Mouse (Mus musculus) heart, postnatal 0 days (tissue): Measurements from ENCODE around the gene Ackr3. TPM values are rescaled to one million over a fixed set of nuclear protein-coding genes. Genes with fewer than 3 reads are reported as not detected.

Experiments used
- ATAC-seq: fragments of 200-750 bp; cut with Nextera tagmentation; 2 replicates; pipeline ENCODE4 v1.8.0; 2017; ENCODE audit warnings: low read depth, moderate number of reproducible peaks, moderate library complexity; ENCODE audit not compliant: insufficient read depth
- DNase-seq: peaks from one replicate; pipeline ENCODE4 v3.0.0-alpha.2; 2016; ENCODE audit warnings: low spot score
- H3K27ac ChIP-seq: fragments of 300-500 bp; sonication (generic); 2 replicates; pipeline ENCODE4 v1.5.1; 2014; ENCODE audit warnings: low read depth, mild to moderate bottlenecking
- H3K27me3 ChIP-seq: fragments of 300-500 bp; sonication (generic); 2 replicates; pipeline ENCODE4 v1.6.1; 2014; ENCODE audit warnings: low read length, mixed read lengths; ENCODE audit not compliant: control insufficient read depth, insufficient read depth
- H3K36me3 ChIP-seq: fragments of 300-500 bp; sonication (generic); replicated peaks from 2 replicates; pipeline ENCODE4 v1.6.1; 2014; ENCODE audit warnings: low read length, mixed read lengths; ENCODE audit not compliant: control insufficient read depth, insufficient read depth
- H3K4me1 ChIP-seq: fragments of 300-500 bp; sonication (generic); 2 replicates; pipeline ENCODE4 v1.6.1; 2014; ENCODE audit warnings: antibody characterized with exemption; ENCODE audit not compliant: control insufficient read depth, insufficient read depth
- H3K4me2 ChIP-seq: fragments of 300-500 bp; sonication (generic); 2 replicates; pipeline ENCODE4 v1.6.1; 2014; ENCODE audit warnings: low read depth, mild to moderate bottlenecking, low read length, moderate library complexity
- H3K4me3 ChIP-seq: fragments of 300-500 bp; sonication (generic); 2 replicates; pipeline ENCODE4 v1.5.1; 2014; ENCODE audit warnings: low read depth, low read length
- H3K9ac ChIP-seq: fragments of 300-500 bp; sonication (generic); replicated peaks from 2 replicates; pipeline ENCODE4 v1.6.1; 2014; ENCODE audit warnings: low read depth, low read length, mixed read lengths
- H3K9me3 ChIP-seq: fragments of 300-500 bp; sonication (generic); replicated peaks from 2 replicates; pipeline ENCODE4 v1.6.1; 2016; ENCODE audit warnings: low read length; ENCODE audit not compliant: control insufficient read depth
- CTCF ChIP-seq: IDR thresholded peaks from 2 replicates; pipeline ENCODE4 v1.5.1; 2016; ENCODE audit warnings: antibody characterized with exemption, control low read depth, low read depth
- EP300 ChIP-seq: IDR thresholded peaks from 2 replicates; pipeline ENCODE4 v1.6.1; 2016; ENCODE audit warnings: antibody characterized with exemption, low read depth
- WGBS: fragments of 180-500 bp; shearing (Covaris S2); extraction: QIAGEN DNeasy Blood & Tissue Kit; methylation state at CpG from one replicate; pipeline ENCODE4 v1.1.7; 2014; 5-methylcytosine and 5-hydroxymethylcytosine counted together
- polyA plus RNA-seq: library from polyadenylated mRNA; unstranded; fragments of >200 nt; fragmentation: Nextera tagmentation; extraction: Ambion mirVana; gene quantifications from 2 replicates; pipeline ENCODE4 v1.2.1, GENCODE M21; 2015
- total RNA-seq: library from RNA; depleted of rRNA; stranded (reverse); fragments of >200 nt; gene quantifications from 2 replicates; pipeline ENCODE4 v1.2.3, GENCODE M21; 2014; ENCODE audit warnings: low replicate concordance; rRNA removed

The Ackr3 gene
- total RNA-seq: 13.5 and 21.3 TPM in 2 replicates
- polyA plus RNA-seq: 22.5 and 25.5 TPM in 2 replicates

DNA sequence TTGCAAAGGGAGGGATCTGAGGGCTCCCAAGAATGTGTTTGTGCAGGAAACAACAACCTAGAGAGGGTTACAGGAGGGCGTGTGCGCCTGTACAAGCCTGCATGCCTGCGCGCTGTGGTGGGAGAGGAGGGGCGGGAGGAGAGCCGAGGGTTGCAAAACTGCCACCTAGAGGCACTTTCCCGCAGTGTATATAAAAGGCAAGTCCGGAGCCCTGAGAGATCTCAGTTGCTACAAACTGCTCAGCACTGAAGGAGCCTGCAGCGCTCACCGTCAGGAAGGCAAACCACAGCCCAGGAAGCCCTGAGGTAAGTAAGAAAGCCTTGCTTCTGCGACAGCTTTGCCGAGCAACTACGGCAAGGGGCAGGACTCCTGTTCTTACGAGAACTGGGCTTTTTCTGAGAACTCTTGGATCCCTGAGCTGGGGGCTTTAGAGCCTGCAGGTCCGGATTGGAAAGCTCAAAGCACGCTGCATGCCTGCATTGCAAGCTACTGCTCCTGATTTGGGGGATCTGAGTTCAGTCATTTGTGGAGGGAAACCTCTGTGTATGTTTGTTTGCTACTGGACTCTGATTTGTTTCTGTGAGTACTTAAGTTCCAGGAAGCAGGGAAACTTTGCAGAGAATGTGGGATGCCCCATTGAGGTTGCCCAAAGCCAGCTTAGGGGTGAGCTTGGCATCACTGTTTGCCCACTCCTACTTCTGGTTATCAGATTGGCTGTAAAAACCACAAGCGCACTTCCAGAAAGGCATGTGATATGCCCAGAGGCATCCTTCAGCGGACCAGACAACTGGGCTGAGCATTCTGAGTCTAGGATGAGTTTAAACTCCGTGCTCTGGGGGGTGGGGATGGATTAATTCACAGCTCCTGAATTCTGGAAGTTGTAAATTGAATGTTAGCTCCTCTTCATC lies at the start of gene Ackr3:
TSS of gene Ackr3 (plus strand) at position 198 of the 908 bp plus-strand sequence.
- Histone ChIP-seq H3K27me3 (peaks cover 20% of the 10 kb centered on the region), H3K4me2 (peak within 1 kb of the TSS; percentile 70), H3K9me3 (no peaks in the 10 kb centered on the region), H3K27ac (peak within 1 kb of the TSS; percentile 31), H3K9ac (peak within 1 kb of the TSS; percentile 54), H3K4me3 (peak within 1 kb of the TSS; percentile 53), H3K36me3 (no peaks in the 10 kb centered on the region), H3K4me1 (peaks cover 45% of the 10 kb centered on the region)
- DNase-seq (peak; percentile 87), ATAC-seq (peak; percentile 79)
- TF ChIP-seq EP300 (no peak), CTCF (peak; percentile 76)
- 4% methylated on average over 19 of the region's 19 CpGs for WGBS

DNA sequence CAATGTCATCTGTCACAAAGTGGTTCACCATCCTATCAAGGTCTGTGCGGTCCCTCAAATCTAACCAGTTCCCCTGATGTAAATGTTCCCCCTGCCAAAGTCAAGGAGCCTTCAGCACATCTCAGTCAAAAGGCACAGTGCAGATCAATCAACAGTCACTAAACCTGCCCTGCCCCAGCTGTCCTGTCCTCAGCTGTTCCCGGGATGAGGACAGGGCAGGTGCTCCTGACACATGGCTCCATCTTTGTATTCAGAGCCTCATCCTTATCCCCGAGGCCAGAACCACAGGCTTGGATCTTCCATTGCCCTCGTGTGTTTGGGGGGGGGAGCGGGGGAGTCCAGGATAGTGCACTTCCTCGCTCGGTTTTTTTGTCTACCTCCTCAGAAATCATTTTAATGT lies 47.2 kb upstream of the Ackr3 start:
- Histone ChIP-seq H3K27ac (no peak overlapping the region), H3K4me3 (no peak overlapping the region), H3K4me2 (no peak overlapping the region), H3K36me3 (no peaks in the 10 kb centered on the region), H3K27me3 (peaks cover 51% of the 10 kb centered on the region), H3K9me3 (no peaks in the 10 kb centered on the region), H3K4me1 (no peaks in the 10 kb centered on the region; the same call in 1 of the 2 replicates), H3K9ac (no peak overlapping the region)
- TF ChIP-seq CTCF: no peak
- no peak for TF ChIP-seq EP300
- DNase-seq (no peak), ATAC-seq (no peak)
- 46% methylated on average over 7 of the region's 7 CpGs for WGBS

DNA sequence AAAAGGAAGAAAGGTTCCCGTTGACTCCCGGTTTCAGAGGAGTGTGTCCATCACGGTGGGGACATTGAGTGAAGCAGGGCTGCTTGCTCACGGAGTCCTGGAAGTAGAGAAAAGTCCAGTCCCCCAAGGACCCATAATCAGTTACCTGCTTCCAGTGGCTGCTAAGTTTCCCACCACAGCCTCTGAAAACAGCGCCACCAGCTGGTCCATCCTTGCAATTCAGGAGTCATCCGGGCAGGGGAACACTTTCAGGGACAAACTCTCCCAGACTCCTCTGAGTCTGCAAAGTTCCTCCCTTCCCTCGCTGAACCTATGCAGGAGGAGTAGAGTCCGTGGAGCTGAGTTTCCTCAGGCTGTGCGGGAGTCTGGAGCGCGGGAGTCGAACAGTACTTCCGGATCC lies 43.9 kb upstream of the Ackr3 start:
- DNase-seq: no peak
- TF ChIP-seq CTCF (peak; percentile 26), EP300 (no peak)
- Histone ChIP-seq H3K4me3 (no peak overlapping the region), H3K4me2 (no peak overlapping the region), H3K36me3 (no peaks in the 10 kb centered on the region), H3K27ac (no peak overlapping the region), H3K9ac (no peak overlapping the region), H3K27me3 (peaks cover 24% of the 10 kb centered on the region), H3K4me1 (no peaks in the 10 kb centered on the region), H3K9me3 (no peaks in the 10 kb centered on the region)
- no peak for ATAC-seq
- 34% methylated on average over 13 of the region's 13 CpGs for WGBS

DNA sequence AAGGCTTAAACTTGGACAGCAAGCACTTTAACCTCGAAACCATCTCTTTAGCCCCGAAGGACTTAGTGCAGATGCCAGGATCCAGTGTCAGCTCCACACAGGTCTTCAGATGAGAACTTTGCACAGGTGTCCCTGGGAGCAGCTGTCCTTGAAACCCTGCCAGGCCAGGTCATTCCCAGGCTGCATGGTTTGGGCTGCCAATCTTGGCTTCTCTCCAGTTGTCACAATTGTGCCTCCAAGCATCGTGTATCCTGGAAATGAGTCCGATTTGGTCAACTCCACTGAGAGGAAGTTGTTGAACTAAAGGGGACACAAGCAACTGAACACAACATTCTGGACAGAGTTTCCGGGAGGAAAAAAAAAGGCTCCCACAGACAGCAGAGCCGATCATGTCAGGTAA lies 42.2 kb upstream of the Ackr3 start:
- ATAC-seq (no peak), DNase-seq (no peak)
- Histone ChIP-seq H3K27me3 (peaks cover 11% of the 10 kb centered on the region; the same call in 1 of the 2 replicates), H3K27ac (no peak overlapping the region), H3K9me3 (no peaks in the 10 kb centered on the region), H3K4me3 (no peak overlapping the region), H3K4me2 (no peak overlapping the region), H3K4me1 (no peaks in the 10 kb centered on the region), H3K36me3 (no peaks in the 10 kb centered on the region), H3K9ac (no peak overlapping the region)
- WGBS: 56% methylated on average over 6 of the region's 6 CpGs
- TF ChIP-seq EP300 (no peak), CTCF (no peak)

DNA sequence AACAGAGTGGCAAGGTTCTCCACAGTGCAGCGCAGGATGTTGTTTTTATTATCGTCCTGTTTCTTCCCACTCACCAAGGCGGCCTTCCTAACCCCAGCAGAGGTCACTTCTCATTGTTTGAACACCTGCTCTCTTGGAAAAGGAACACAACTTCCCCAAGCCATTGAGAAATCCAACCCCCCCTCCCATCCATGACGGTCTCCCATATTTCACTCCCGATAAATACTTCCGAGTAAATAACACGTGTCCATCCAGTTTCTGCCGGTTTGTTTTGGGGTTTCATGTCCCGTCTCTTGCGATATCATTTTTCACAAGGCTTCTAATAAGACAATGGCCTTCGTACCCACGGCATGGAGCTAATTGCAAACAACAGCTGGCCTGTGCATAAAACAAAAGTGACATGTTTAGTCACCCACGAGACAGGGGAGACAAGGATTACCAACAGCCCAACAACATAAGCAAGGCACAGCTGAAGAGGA lies 41.4 kb upstream of the Ackr3 start:
- Histone ChIP-seq H3K9ac (no peak overlapping the region), H3K27ac (no peak overlapping the region), H3K4me3 (no peak overlapping the region), H3K9me3 (no peaks in the 10 kb centered on the region), H3K4me1 (no peaks in the 10 kb centered on the region), H3K4me2 (no peak overlapping the region), H3K27me3 (peaks cover 11% of the 10 kb centered on the region; the same call in 1 of the 2 replicates), H3K36me3 (no peaks in the 10 kb centered on the region)
- 0 out of 2 replicates have a peak, but pooled peaks have one; percentile 20 for ATAC-seq
- no peak for DNase-seq
- no peak for TF ChIP-seq CTCF
- TF ChIP-seq EP300: no peak
- 66% methylated on average over 13 of the region's 13 CpGs for WGBS
